Mouse (Mus musculus) monocyte, adult 2 months (primary cell): Measurements from ENCODE around the gene Col6a2.

Source experiments
- DNase-seq, 2 experiments: peaks; one replicate each; pipeline ENCODE4 v3.0.0; 2022; ENCODE audit warnings: low spot score in 2 of 2, low read depth in 1 of 2

Col6a2 gene

DNA sequence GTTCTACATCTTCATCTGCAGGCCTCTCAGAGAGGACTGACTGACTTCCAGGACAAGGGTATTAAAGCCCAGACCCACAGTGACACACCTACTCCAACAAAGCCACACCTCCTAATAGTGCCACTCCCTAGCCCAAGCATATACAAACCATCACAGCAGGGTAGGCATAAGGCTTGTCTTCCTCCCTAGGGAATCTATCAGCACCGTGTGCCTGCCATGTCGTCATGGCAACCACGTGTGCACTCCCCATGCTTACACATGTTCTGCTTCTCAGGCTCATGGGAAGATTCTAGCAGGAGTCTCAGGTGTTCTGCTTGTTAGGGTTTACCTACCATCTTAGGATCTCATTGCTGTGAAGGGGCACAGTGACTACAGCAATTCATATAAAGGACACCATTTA lies 71.9 kb downstream of the Col6a2 start:
- no peak for DNase-seq

DNA sequence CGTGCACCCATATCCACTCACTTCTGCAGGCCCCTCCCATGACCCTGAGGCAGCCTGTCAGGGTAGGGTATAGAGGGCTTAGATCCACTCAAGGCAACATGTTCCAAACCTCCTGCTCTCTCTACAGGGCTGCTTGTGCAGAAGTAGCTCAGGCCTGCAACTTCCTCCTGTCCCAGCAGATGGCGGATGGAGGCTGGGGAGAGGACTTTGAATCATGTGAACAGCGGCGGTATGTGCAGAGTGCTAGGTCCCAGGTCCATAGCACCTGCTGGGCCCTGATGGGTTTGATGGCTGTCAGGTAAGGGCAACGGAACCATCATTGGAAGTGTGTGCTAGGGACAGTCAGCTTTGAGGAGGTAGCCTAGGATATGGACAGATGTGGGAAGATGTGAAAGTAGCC lies 73.0 kb downstream of the Col6a2 start:
- DNase-seq, result no peak

DNA sequence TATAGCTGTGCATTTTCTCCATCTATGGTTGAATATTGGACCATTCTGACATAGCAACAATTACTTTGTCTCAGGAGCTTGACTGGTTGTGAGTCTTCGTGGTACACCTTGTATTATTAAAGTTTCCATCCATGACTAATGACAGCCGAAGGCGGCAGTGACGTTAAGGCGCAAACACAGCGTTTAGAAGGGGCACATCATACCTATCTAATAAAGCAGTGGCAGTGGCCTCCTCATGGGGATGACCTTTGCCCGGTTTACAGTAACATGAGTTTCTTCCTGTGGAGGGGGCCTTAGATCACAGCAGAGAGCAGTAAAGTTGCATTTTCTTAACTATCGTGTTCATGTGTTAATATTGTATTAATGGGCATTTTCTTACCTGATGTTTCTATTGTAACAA lies 75.2 kb downstream of the Col6a2 start:
- DNase-seq, result no peak

DNA sequence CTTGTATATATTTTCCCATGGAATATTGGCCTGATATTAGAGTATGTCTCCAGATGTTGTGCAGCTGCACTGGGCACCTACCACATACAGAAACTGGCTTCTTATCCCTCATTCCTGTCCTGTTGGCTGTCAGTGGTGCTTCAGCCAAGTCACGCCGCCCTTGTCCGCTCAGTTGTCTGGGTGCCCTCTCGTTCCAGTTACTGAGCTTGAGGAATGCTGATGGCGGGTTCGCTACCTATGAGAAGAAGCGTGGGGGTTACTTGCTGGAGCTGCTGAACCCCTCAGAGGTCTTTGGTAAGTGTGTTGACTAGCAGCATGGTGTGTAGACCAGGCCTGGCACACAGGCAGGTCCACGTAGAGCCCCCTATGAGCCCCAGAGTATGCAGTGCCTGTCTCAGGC lies 76.9 kb downstream of the Col6a2 start:
- no peak for DNase-seq
